Mouse (Mus musculus): ENCODE measurements around the gene Stat1. TPM values are rescaled to one million over a fixed set of nuclear protein-coding genes. Genes with fewer than 3 reads are reported as not detected.

The Stat1 gene
- polyA plus RNA-seq, 2 experiments, result 8.9 to 14.1 TPM

DNA sequence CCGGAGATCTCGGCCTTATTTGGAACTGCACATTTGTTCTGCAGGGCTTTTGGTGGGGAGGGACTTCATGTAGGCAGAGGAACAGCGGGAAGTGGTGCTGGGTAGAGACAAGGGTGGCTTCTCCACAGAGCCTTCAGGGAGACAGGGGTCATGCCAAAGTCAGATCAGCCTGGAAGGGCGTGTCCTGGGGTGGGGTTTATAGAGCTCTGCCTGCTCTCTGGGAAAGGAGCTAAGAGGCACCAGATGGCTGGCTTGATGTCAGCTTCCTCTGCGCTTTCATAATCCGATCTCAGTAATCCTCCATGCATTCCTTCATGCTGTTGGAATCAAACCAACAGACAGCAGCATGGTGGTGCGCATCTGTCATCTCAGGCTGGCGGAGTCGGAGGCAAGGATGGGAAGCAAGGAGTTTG lies 30.7 kb downstream of the Stat1 start:
- Histone ChIP-seq H3K9ac (replicated peaks) (no peak overlapping the region), H3K36me3 (replicated peaks; ENCODE audit: control insufficient read depth, insufficient read depth, low read depth) (peaks cover 16% of the 10 kb centered on the region), H3K9me3 (ENCODE audit: control insufficient read depth, low read length) (no peaks in the 10 kb centered on the region), H3K4me1 (replicated peaks; ENCODE audit: control insufficient read depth in 2 of 2, insufficient read depth in 2 of 2, low read length in 1 of 2) (peaks cover 8 to 11% of the 10 kb centered on the region in 2 experiments), H3K4me2 (ENCODE audit: low read depth) (peak overlapping the region; percentile 4; the same call in 1 of the 2 replicates), H3K27ac (no peak overlapping the region), H3K27me3 (ENCODE audit: control insufficient read depth, insufficient read depth, low read length) (no peaks in the 10 kb centered on the region), H3K4me3 (ENCODE audit: insufficient read depth in 1 of 2, low read depth in 2 of 2, low read length in 2 of 2) (no peak overlapping the region)
- 22% methylated on average over 9 of the region's 9 CpGs for WGBS (ENCODE audit: insufficient replicate concordance)
- DNase-seq (ENCODE audit: low read depth in 3 of 3, low spot score in 3 of 3) (peak; percentile 33 to 46 (median 39)), ATAC-seq (ENCODE audit: insufficient read depth) (peak; percentile 83)
- TF ChIP-seq CTCF (IDR thresholded peaks at IDR 0.05; ENCODE audit: low read depth) (no peak), EP300 (IDR thresholded peaks at IDR 0.05; ENCODE audit: low read depth) (no peak)

- 0 out of 2 replicates have a peak, but pooled peaks have one; percentile 4 for TF ChIP-seq EP300 (IDR thresholded peaks at IDR 0.05; ENCODE audit: low read depth)
- no peak for TF ChIP-seq CTCF (IDR thresholded peaks at IDR 0.05; ENCODE audit: low read depth)
- no peak overlapping the region for H3K4me3 ChIP-seq (ENCODE audit: insufficient read depth in 1 of 2, low read depth in 2 of 2, low read length in 2 of 2)
- no peak overlapping the region; the same call in 1 of the 2 replicates for H3K9ac ChIP-seq (replicated peaks)
- ATAC-seq (ENCODE audit: insufficient read depth), result peak; percentile 62
- no peak for DNase-seq (ENCODE audit: low read depth in 3 of 3, low spot score in 3 of 3)
- no peak overlapping the region for H3K27ac ChIP-seq
- no peaks in the 10 kb centered on the region for H3K9me3 ChIP-seq (ENCODE audit: control insufficient read depth, low read length)
- H3K4me2 ChIP-seq (ENCODE audit: low read depth), result no peak overlapping the region; the same call in 1 of the 2 replicates
- peaks cover 8 to 11% of the 10 kb centered on the region in 2 experiments for H3K4me1 ChIP-seq (replicated peaks; ENCODE audit: control insufficient read depth in 2 of 2, insufficient read depth in 2 of 2, low read length in 1 of 2)
- 7% methylated on average over 11 of the region's 11 CpGs for WGBS (ENCODE audit: insufficient replicate concordance)
- peaks cover 18% of the 10 kb centered on the region for H3K36me3 ChIP-seq (replicated peaks; ENCODE audit: control insufficient read depth, insufficient read depth, low read depth)
- no peaks in the 10 kb centered on the region for H3K27me3 ChIP-seq (ENCODE audit: control insufficient read depth, insufficient read depth, low read length)
These were observed 31.4 kb downstream of the Stat1 start for GRCm38 (mm10) chr1:52150676-52151075.

DNA sequence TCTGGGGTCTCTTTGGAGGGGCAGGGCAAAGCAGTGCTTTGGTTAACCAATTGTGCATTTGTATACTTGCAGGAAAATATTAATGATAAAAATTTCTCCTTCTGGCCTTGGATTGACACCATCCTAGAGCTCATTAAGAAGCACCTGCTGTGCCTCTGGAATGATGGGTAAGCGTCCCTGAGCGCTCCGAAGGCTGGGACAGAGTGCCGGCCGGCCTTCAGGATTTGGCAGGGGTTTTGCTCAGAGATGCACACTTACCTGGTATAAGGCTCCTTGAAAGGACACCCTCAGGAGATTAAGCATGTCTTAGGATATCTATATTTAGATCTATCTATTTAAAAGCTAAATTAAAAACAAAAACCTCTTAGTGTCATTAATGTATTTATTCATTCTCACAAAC lies 31.9 kb downstream of the Stat1 start:
- no peaks in the 10 kb centered on the region for H3K9me3 ChIP-seq (ENCODE audit: control insufficient read depth, low read length)
- no peak overlapping the region for H3K4me2 ChIP-seq (ENCODE audit: low read depth)
- H3K4me1 ChIP-seq (replicated peaks; ENCODE audit: control insufficient read depth in 2 of 2, insufficient read depth in 2 of 2, low read length in 1 of 2), result peaks cover 8 to 11% of the 10 kb centered on the region in 2 experiments
- H3K9ac ChIP-seq (replicated peaks), result no peak overlapping the region; the same call in 1 of the 2 replicates
- no peak overlapping the region for H3K27ac ChIP-seq
- WGBS (ENCODE audit: insufficient replicate concordance), result 88% methylated on average over 5 of the region's 5 CpGs
- peaks cover 18% of the 10 kb centered on the region for H3K36me3 ChIP-seq (replicated peaks; ENCODE audit: control insufficient read depth, insufficient read depth, low read depth)
- no peaks in the 10 kb centered on the region for H3K27me3 ChIP-seq (ENCODE audit: control insufficient read depth, insufficient read depth, low read length)
- ATAC-seq (ENCODE audit: insufficient read depth) (no peak), DNase-seq (ENCODE audit: low read depth in 3 of 3, low spot score in 3 of 3) (no peak)
- TF ChIP-seq EP300 (IDR thresholded peaks at IDR 0.05; ENCODE audit: low read depth), result no peak
- no peak for TF ChIP-seq CTCF (IDR thresholded peaks at IDR 0.05; ENCODE audit: low read depth)
- no peak overlapping the region for H3K4me3 ChIP-seq (ENCODE audit: insufficient read depth in 1 of 2, low read depth in 2 of 2, low read length in 2 of 2)

DNA sequence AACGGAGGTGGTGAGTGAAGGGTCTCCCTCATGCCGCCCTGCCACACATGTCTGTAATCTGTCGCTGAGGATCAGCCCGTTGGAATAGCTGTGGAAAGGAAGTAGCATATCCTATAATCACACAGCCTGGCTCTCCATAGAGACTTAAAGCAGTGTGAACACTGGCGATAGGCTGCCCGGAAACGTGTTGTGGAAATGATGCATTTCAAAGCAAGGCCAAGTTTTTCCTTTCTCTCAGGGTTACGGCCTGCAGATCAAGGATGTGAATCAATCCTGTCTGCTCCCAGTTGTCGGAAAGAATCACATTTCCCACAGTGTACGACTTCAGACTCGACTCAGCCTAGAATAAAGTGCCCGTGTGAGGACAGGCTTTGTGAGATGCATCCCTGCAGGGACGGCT lies 33.1 kb downstream of the Stat1 start:
- TF ChIP-seq EP300 (IDR thresholded peaks at IDR 0.05; ENCODE audit: low read depth) (no peak), CTCF (IDR thresholded peaks at IDR 0.05; ENCODE audit: low read depth) (no peak)
- Histone ChIP-seq H3K9ac (replicated peaks) (no peak overlapping the region), H3K27me3 (ENCODE audit: control insufficient read depth, insufficient read depth, low read length) (no peaks in the 10 kb centered on the region), H3K4me1 (replicated peaks; ENCODE audit: control insufficient read depth in 2 of 2, insufficient read depth in 2 of 2, low read length in 1 of 2) (peaks cover 8 to 11% of the 10 kb centered on the region in 2 experiments), H3K27ac (no peak overlapping the region), H3K4me3 (ENCODE audit: insufficient read depth in 1 of 2, low read depth in 2 of 2, low read length in 2 of 2) (no peak overlapping the region), H3K4me2 (ENCODE audit: low read depth) (no peak overlapping the region), H3K9me3 (ENCODE audit: control insufficient read depth, low read length) (no peaks in the 10 kb centered on the region), H3K36me3 (replicated peaks; ENCODE audit: control insufficient read depth, insufficient read depth, low read depth) (peaks cover 18% of the 10 kb centered on the region)
- DNase-seq (ENCODE audit: low read depth in 3 of 3, low spot score in 3 of 3), result no peak
- 75% methylated on average over 13 of the region's 13 CpGs for whole genome bisulfite sequencing (ENCODE audit: insufficient replicate concordance)
- no peak for ATAC-seq (ENCODE audit: insufficient read depth)

DNA sequence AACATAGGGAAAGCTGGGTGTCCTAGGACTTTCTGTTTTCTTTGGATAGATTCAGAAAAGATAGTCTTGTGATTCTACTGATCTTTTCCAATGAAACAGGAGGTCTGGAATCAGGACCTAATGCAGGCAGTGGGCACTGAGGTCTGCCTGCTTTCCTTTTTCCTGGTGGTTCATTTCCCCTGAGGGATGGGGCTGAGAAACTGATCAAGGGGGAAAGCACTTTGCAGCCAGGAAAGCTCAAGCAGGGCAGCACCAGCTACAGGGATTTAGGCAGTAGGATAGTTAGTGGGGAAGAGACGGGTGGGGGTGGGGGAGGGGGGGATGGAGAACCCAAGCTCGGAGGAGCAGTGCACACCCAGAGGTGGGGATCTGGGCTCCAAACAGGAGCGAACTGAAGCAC lies 33.7 kb downstream of the Stat1 start:
- Histone ChIP-seq H3K9ac (replicated peaks) (no peak overlapping the region), H3K27ac (no peak overlapping the region), H3K27me3 (ENCODE audit: control insufficient read depth, insufficient read depth, low read length) (no peaks in the 10 kb centered on the region), H3K9me3 (ENCODE audit: control insufficient read depth, low read length) (no peaks in the 10 kb centered on the region), H3K36me3 (replicated peaks; ENCODE audit: control insufficient read depth, insufficient read depth, low read depth) (peaks cover 18% of the 10 kb centered on the region), H3K4me2 (ENCODE audit: low read depth) (no peak overlapping the region), H3K4me1 (replicated peaks; ENCODE audit: control insufficient read depth in 2 of 2, insufficient read depth in 2 of 2, low read length in 1 of 2) (peaks cover 8 to 11% of the 10 kb centered on the region in 2 experiments), H3K4me3 (ENCODE audit: insufficient read depth in 1 of 2, low read depth in 2 of 2, low read length in 2 of 2) (no peak overlapping the region)
- DNase-seq (ENCODE audit: low read depth in 3 of 3, low spot score in 3 of 3), result no peak
- WGBS (ENCODE audit: insufficient replicate concordance), result 70% methylated on average over 3 of the region's 3 CpGs
- TF ChIP-seq EP300 (IDR thresholded peaks at IDR 0.05; ENCODE audit: low read depth) (no peak), CTCF (IDR thresholded peaks at IDR 0.05; ENCODE audit: low read depth) (no peak)
- ATAC-seq (ENCODE audit: insufficient read depth), result no peak
